Mouse (Mus musculus) C2C12 (cell line): ENCODE data around the gene Tsc22d1. TPM values are rescaled to one million over a fixed set of nuclear protein-coding genes. Genes with fewer than 3 reads are reported as not detected.

ENCODE experiments used
- H3K27me3 ChIP-seq: one replicate; pipeline ENCODE4 v1.6.1; 2011; ENCODE audit not compliant: control insufficient read depth, insufficient read depth, insufficient read length
- H3K36me3 ChIP-seq: one replicate; pipeline ENCODE4 v1.6.1; 2011; ENCODE audit not compliant: control insufficient read depth, insufficient read depth
- H3K4me3 ChIP-seq: one replicate; pipeline ENCODE4 v1.5.1; 2011; ENCODE audit warnings: mild to moderate bottlenecking, control low read depth; ENCODE audit not compliant: poor library complexity, insufficient read depth, severe bottlenecking
- H3K79me2 ChIP-seq: one replicate; pipeline ENCODE4 v1.6.1; 2011; ENCODE audit not compliant: control insufficient read depth, insufficient read depth
- H3K79me3 ChIP-seq: one replicate; pipeline ENCODE4 v1.6.1; 2011; ENCODE audit warnings: low read depth, control low read depth
- H3ac ChIP-seq: one replicate; pipeline ENCODE3; 2011; ENCODE audit warnings: low read depth; ENCODE audit not compliant: control insufficient read depth, insufficient read length
- CEBPB ChIP-seq: IDR thresholded peaks from one replicate; pipeline ENCODE4 v1.6.1; 2011; ENCODE audit warnings: low read depth, mild to moderate bottlenecking, control low read depth, moderate library complexity
- CTCF ChIP-seq: IDR thresholded peaks from one replicate; pipeline ENCODE4 v1.5.1; 2011; ENCODE audit not compliant: control insufficient read depth, insufficient read depth, insufficient read length
- FOSL1 ChIP-seq: IDR thresholded peaks from one replicate; pipeline ENCODE4 v1.8.0; 2011; ENCODE audit warnings: mild to moderate bottlenecking, low read length; ENCODE audit not compliant: poor library complexity, insufficient read depth, severe bottlenecking
- MAX ChIP-seq: IDR thresholded peaks from one replicate; pipeline ENCODE4 v1.6.1; 2011; ENCODE audit warnings: mild to moderate bottlenecking, control low read depth
- MYOD1 ChIP-seq: IDR thresholded peaks from one replicate; pipeline ENCODE4 v1.6.1; 2011; ENCODE audit warnings: low read depth; ENCODE audit not compliant: control insufficient read depth, insufficient read length
- MYOG ChIP-seq: IDR thresholded peaks from one replicate; pipeline ENCODE4 v1.6.1; 2011; ENCODE audit not compliant: control insufficient read depth, insufficient read length; ENCODE audit errors: extremely low read depth
- USF1 ChIP-seq: IDR thresholded peaks from one replicate; pipeline ENCODE4 v1.6.1; 2011; ENCODE audit warnings: low read depth, mild to moderate bottlenecking, control low read depth, moderate library complexity
- polyA plus RNA-seq: library from polyadenylated mRNA; unstranded; fragments of >200 nt; fragmentation: generic; extraction: Trizol; gene quantifications from one replicate; pipeline ENCODE4 v1.2.1, GENCODE M21; 2012; ENCODE audit warnings: missing spikeins

Gene Tsc22d1
- polyA plus RNA-seq, 1 experiment = 546 TPM

DNA sequence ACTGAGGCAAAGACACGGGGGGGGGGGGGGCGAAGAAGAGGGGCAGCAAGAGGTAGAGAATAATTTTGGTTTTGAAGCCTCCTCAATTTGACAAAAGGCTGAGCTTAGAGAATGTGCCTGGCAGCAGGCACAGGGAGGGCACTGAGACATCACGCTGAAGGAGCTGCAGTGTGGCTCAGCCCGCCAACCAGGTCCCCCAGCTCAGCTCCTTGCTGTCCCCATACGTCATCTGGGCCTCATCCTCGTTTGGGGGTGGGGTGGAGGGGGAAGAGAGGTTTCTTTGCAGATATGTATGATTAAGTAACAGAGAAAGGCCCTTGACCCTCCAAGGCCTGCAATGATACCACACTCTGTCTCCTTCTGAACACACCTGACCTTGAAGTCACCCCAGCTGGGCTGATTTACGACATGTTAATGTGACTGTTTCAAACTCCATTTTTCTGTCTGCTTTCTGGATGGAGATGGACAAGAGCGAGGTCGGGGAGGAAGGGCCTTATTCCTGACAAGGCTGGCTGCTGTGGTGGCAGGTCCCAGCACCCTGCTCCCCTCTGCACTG lies 113.1 kb downstream of the Tsc22d1 start:
- Histone ChIP-seq H3K27me3 (no peaks in the 10 kb centered on the region), H3K36me3 (peaks cover 4% of the 10 kb centered on the region), H3K4me3 (no peak overlapping the region), H3ac (peak overlapping the region; percentile 4), H3K79me2 (no peaks in the 10 kb centered on the region), H3K79me3 (no peaks in the 10 kb centered on the region)
- TF ChIP-seq MAX = no peak
- TF ChIP-seq CTCF = no peak
- TF ChIP-seq FOSL1 = no peak
- TF ChIP-seq USF1 = no peak
- TF ChIP-seq MYOG = no peak
- no peak for TF ChIP-seq CEBPB
- no peak for TF ChIP-seq MYOD1

DNA sequence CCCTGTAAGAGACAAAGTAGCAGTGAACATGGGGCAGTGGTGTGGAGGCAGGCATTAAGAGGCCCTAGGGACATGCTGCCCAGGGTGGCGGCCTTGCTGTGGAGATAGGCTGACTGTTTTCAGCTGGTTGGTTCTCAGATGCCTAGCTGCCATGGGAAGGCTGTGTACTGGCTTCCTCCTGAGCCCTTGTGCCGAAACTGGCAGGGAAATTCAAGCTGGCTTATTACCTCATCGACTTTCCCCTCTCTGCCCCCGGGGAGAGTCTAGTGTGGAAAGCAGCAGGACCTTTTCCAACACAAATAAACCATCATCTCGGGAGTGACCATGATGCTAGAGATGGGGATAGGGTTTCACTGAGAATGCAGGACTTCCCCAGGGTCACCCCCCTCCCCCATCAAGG lies 113.9 kb downstream of the Tsc22d1 start:
- Histone ChIP-seq H3K27me3 (no peaks in the 10 kb centered on the region), H3K79me3 (no peaks in the 10 kb centered on the region), H3K4me3 (no peak overlapping the region), H3ac (no peak overlapping the region), H3K79me2 (no peaks in the 10 kb centered on the region), H3K36me3 (peaks cover 6% of the 10 kb centered on the region)
- TF ChIP-seq CEBPB = peak; percentile 70
- no peak for TF ChIP-seq MYOG

DNA sequence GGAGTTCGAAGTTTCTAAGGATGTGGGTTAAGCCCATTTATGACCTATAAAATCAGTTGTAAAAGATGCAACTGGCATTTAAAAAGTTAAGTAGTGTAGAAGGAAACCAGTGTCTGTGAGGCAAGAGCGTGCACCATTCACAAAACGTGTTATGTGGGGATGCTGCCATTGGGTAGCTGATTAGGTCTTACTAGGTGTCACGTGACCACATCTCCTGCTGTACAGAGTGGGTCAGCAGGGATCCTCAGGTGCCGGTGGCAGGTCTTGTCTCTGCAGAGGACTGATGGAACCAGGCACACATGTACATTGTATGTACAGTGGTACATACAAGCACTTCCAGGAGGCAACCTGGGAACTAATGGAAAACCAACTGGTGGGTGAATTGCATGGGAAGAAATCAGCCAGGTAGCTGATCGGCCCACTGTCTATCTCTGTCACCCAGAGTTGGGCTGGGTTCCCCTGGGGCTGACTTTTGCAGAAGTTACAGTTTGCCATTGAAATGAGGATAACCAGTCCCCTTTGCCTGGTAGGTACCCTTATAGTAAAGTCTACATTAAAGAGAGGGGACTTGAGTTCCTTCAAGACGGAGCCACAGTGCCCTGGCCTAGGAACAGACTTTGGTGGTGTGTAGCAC lies 116.4 kb downstream of the Tsc22d1 start:
- no peaks in the 10 kb centered on the region for H3K27me3 ChIP-seq
- H3K36me3 ChIP-seq = peaks cover 11% of the 10 kb centered on the region
- H3K79me3 ChIP-seq = no peaks in the 10 kb centered on the region
- H3K4me3 ChIP-seq = no peak overlapping the region
- H3ac ChIP-seq = no peak overlapping the region
- TF ChIP-seq MYOD1 = no peak
- TF ChIP-seq FOSL1 = no peak
- no peak for TF ChIP-seq CEBPB
- no peak for TF ChIP-seq CTCF
- TF ChIP-seq MYOG = no peak
- TF ChIP-seq USF1 = no peak
- no peak for TF ChIP-seq MAX
- H3K79me2 ChIP-seq = no peaks in the 10 kb centered on the region

DNA sequence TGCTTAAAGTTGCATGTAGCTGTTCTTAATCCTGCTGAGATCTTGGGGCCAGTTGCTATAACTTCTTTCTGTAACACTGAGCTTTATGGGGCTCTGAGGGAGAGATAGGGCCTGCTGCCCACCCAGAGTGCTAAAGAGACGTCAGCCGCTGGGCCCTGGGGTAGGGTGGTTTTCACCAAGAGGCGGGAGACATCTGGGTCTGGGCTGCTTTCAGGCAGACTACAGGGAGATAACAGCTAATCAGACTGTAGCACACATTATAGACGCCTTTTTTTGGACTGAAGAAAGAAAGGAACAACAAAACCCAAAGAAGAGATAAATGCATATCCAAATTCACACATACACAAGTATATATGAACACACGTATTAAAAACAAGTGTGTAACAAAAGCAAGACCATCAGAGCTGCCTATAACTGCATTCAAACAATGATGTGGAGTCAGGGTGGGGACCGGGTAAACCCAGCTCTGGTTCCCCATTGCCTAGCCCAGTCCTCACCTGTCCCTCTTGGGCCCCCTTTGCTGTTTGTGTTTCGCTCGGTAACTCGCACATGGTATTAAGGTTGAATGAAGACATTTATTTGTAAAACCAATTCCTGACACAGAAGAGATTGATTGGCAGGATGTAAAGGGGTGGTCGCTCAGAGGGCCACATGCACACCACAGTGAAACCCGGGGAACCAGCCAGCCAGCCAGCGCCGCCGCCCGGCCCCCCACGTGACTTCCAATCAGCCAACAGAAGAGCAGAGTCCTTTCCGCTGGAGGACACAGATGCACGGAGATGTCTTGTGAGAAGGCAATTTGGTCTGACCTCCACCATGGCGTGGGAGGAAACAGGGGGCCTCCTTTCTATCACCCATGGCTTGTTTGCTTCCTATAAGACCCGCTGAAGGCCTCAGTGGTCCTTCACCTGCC lies 117.8 kb downstream of the Tsc22d1 start:
- H3K79me2 ChIP-seq = no peaks in the 10 kb centered on the region
- H3K79me3 ChIP-seq = no peaks in the 10 kb centered on the region
- H3K4me3 ChIP-seq = no peak overlapping the region
- no peak for TF ChIP-seq CTCF
- no peak for TF ChIP-seq MYOD1
- no peak for TF ChIP-seq CEBPB
- no peak for TF ChIP-seq MAX
- no peak for TF ChIP-seq USF1
- no peak for TF ChIP-seq FOSL1
- TF ChIP-seq MYOG = no peak
- no peak overlapping the region for H3ac ChIP-seq
- no peaks in the 10 kb centered on the region for H3K27me3 ChIP-seq
- H3K36me3 ChIP-seq = peaks cover 11% of the 10 kb centered on the region

DNA sequence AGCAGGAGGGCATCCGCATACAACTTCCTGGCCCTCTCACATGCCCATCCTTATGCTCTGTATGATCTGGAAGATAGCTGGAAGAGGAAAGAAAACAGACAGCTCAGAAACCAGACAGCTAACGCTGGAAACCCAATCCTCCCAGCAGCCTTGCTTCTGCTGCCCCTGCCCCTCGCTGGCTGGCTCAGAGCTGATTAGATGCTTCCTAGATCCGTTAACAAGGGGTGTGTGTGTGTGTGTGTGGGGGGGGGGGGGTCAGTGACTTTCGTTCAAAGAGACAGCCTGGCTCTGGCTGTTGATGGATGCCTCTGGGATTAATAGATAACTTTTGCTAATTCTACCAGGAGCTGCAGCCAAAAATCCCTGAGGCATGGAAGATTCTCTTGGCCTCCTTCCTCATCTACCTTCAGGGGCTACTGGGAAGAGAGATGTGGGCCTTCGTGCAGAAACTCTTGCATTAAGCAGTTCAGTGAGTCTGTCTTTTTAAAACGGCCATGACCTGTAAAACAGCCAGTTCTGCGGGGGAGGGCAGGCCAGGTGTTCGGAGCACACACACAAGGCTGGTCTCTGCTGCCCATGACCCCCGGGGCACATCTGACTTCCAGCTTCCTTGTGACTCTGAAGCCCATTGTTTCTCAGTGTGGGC lies 118.5 kb downstream of the Tsc22d1 start:
- Histone ChIP-seq H3K4me3 (no peak overlapping the region), H3K79me3 (no peaks in the 10 kb centered on the region)

More for the DNA sequence above, 118.5 kb downstream of the Tsc22d1 start:
- no peaks in the 10 kb centered on the region for H3K27me3 ChIP-seq
- H3K36me3 ChIP-seq = peaks cover 11% of the 10 kb centered on the region
- H3ac ChIP-seq = no peak overlapping the region
- TF ChIP-seq MAX (no peak), FOSL1 (no peak), USF1 (no peak)
- H3K79me2 ChIP-seq = no peaks in the 10 kb centered on the region
